Mouse (Mus musculus): ENCODE data around the gene Tmem135.

DNA sequence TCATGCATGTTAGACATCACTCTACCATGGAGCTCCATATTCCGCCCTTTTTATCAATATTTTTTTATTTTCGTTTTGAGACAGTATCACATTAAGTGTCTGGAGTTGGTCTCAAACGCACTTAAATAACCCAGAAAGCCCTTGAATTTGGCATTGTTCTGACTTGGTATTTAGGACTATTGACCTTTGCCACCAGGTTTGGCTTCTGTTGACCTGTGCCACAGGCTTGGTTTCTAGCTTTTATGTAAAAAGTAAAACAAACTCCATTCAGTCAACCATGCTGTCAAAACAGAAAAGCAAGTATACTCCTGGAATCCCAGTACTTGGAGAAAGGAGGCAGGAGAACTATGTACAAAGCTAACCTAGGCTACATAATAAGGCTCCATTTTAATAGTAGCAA, 12.7 kb downstream of the Tmem135 start:
- TF ChIP-seq POLR2A (IDR thresholded peaks at IDR 0.05; ENCODE audit: control insufficient read depth in 1 of 2, insufficient read depth in 1 of 2, low read depth in 1 of 2, low read length in 2 of 2, poor library complexity in 1 of 2) = no peak
- TF ChIP-seq SIN3A (IDR thresholded peaks at IDR 0.05; ENCODE audit: low read length) = no peak
- no peak for TF ChIP-seq EP300 (IDR thresholded peaks at IDR 0.05; ENCODE audit: low read depth in 1 of 2, low read length in 2 of 2)
- no peak for TF ChIP-seq CTCF (IDR thresholded peaks at IDR 0.05 in 2 of 3, conservative IDR thresholded peaks at IDR 0.05 in 1 of 3; ENCODE audit: control insufficient read depth in 1 of 3, insufficient read depth in 1 of 3, low read depth in 2 of 3, low read length in 3 of 3, poor library complexity in 1 of 3, severe bottlenecking in 1 of 3)
- no peak for TF ChIP-seq TCF12 (IDR thresholded peaks at IDR 0.05; ENCODE audit: low read depth, low read length)
- no peak for TF ChIP-seq MYB (IDR thresholded peaks at IDR 0.05; ENCODE audit: low read depth, low read length)
- TF ChIP-seq NELFE (IDR thresholded peaks at IDR 0.05; ENCODE audit: low read depth, low read length) = no peak
- no peak for TF ChIP-seq POLR2AphosphoS2 (IDR thresholded peaks at IDR 0.05; ENCODE audit: low read length)
